Mouse (Mus musculus): ENCODE data around the gene Gm3604. TPM values are rescaled to one million over a fixed set of nuclear protein-coding genes. Genes with fewer than 3 reads are reported as not detected.
"Not testable (repeated sequence)": the region's sequence is repeated elsewhere in the genome, so short reads cannot be mapped to it uniquely, and the experiment has no call there.

The Gm3604 gene
- total RNA-seq (2021): 1 to 10 TPM in 1 of 2 experiments, under 1 TPM in 1; 0.84 to 2.2 TPM
- long read RNA-seq, experiment 1: 0 reads
- long read RNA-seq, experiment 2, partial matches to known transcripts: 0 of 2 reads
- long read RNA-seq, experiment 2, other reads (novel, unspliced or antisense): 1 of 2 reads

DNA sequence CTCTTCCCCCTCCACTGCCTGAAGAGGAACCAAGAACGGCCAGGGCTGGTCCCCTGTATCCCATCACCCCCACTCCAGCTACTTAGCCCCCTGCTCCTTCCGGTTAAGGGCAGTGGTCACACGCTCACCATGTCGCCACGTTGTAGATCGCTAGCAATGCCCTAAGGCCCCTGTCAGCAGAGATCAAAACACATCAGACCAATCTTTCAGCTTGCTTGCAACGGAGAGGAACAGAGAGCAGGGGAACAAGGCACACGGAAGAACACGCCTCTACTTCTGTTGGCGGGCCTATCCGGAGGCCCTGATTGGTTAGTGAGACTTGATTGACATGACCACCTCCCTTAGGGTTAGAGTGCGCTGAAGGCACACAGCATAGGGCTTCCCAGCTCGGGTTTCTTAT is at the start of gene Gm3604:
TSS of gene Gm3604 (minus strand) at position 226 of the 400 bp plus-strand sequence.
- peak; percentile 18 to 31 for DNase-seq (ENCODE audit: low spot score in 2 of 2)

DNA sequence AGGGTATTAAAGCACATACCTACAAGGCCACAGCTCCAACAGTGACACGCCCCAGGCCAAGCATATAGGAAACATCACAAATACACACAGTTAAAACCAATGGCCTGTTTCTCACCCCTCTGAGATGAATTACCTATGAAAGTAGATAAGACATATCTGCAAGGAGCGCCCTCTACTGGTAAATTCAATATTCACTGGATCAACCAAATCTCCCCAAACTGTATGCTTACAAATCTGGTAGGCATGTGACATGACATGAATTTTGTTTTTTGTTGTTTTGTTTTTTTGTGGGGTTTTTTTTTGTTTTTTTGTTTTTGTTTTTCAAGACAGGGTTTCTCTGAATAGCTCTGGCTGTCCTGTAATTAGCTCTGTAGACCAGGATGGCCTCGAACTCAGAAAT is 16.2 kb upstream of the Gm3604 start:
- not testable (repeated sequence) for DNase-seq (ENCODE audit: low spot score in 2 of 2)

GRCm38 (mm10) chr13:62390076-62390620 is 7.2 kb upstream of the Gm3604 start:
- not testable (repeated sequence) for DNase-seq (ENCODE audit: low spot score in 2 of 2)

DNA sequence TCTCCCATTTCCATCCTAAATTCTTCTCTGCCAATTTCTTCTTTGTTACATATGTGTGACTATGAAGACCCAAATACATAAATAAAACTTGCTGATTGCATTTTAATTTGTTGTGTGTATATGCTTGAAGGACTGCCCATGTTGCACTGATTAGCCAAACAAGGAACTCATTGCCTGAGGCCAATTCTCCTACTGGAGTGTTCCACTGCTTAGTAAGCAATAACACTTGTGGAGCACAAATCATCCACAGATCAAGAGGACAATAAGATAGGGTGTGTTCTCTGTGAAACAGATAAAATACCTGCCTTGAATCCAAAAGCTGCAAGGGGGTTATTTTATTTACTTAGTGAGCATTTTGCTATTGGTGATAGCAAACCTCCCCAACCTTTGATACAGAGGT is 51.2 kb downstream of the Gm3604 start:
- DNase-seq (ENCODE audit: low spot score in 2 of 2): no peak

GRCm38 (mm10) chr13:62331381-62331780 is 51.6 kb downstream of the Gm3604 start:
- no peak for DNase-seq (ENCODE audit: low spot score in 2 of 2)

Small RNA genes lying within 50 kb of the gene (microRNA-seq; reads per million reads assigned to microRNA genes)
- gene Gm25933: 0 reads per million in 2 experiments

Other genes starting within 250 kb of the Gm3604 start
- gene Gm49359, start 83.7 kb upstream of the Gm3604 start, total RNA-seq (2021): 10 to 100 TPM; 10.9 to 14.1 TPM
- 1 to 10 TPM in 1 of 2 experiments, not detected in 1; 1.3 TPM for gene Zfp935, start 175.3 kb upstream of the Gm3604 start, total RNA-seq (2021)
- gene Zfp934, start 188.0 kb upstream of the Gm3604 start, total RNA-seq (2021): 10 to 100 TPM in 1 of 2 experiments, 1 to 10 TPM in 1; 8.7 to 10.2 TPM
- 1 to 10 TPM; 2.9 to 4.7 TPM for gene 6720489N17Rik, start 241.0 kb upstream of the Gm3604 start, total RNA-seq (2021)